10 mouse cellular contexts compared by ENCODE assay signal in the genomic region with DNA sequence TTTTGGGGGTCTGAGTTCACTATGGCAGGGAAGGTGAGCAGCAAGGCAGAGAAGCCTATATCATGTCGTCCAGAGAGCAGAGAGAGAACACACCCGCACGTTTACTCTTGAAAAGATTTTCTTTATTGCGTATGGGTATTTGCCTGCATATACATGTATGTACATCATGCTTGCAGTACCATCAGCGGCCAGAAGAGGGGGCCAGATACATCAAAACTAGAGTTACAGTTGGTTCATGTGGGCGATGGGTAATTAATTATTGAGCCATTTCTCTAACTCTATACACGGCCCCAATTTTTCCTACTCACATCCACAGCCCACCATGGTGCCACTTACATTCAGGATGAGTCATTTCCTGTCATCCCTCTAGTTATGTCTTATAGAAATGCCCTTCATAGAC. TPM values are rescaled to one million over a fixed set of nuclear protein-coding genes. Genes with fewer than 3 reads are reported as not detected.
DNase-seq lines count a peak whose midpoint lies in the region; ATAC-seq lines count a peak whose summit lies in the region.
"Had no signal": no experiment of that assay in that cellular context is flagged by ENCODE, and none has a peak within 500 bp of the region (broad histone marks: within the 10 kb centered on the region; RNA-seq: fewer than 3 reads in every experiment).

No protein-coding gene starts in this region.

- no peak overlapping the region for H3K9ac ChIP-seq in forebrain, embryonic 14.5 days (ENCODE audit: low read length)
- no peak overlapping the region for H3K9ac ChIP-seq in forebrain, embryonic 13.5 days
- no peak overlapping the region for H3K9ac ChIP-seq in midbrain, embryonic 14.5 days (replicated peaks; ENCODE audit: low read length)

- peaks cover 26% of the 10 kb centered on the region for H3K36me3 ChIP-seq in forebrain, embryonic 14.5 days (ENCODE audit: control insufficient read depth, insufficient read depth, low read length)
- H3K36me3 ChIP-seq in forebrain, embryonic 13.5 days (ENCODE audit: poor library complexity, severe bottlenecking): peaks cover 34% of the 10 kb centered on the region
- H3K36me3 ChIP-seq in midbrain, embryonic 14.5 days (ENCODE audit: control insufficient read depth, insufficient read depth, low read length): peaks cover 34% of the 10 kb centered on the region

- H3K27ac ChIP-seq in forebrain, embryonic 14.5 days (ENCODE audit: low read depth, low read length): no peak overlapping the region
- no peak overlapping the region for H3K27ac ChIP-seq in forebrain, embryonic 13.5 days
- H3K27ac ChIP-seq in midbrain, embryonic 14.5 days (replicated peaks; ENCODE audit: low read depth, low read length): no peak overlapping the region
- H3K27ac ChIP-seq: macrophage had no signal

- H3K4me2 ChIP-seq in forebrain, embryonic 14.5 days (ENCODE audit: low read length): no peak overlapping the region
- no peak overlapping the region for H3K4me2 ChIP-seq in forebrain, embryonic 13.5 days
- no peak overlapping the region for H3K4me2 ChIP-seq in midbrain, embryonic 14.5 days (ENCODE audit: low read length)

- no peak for ATAC-seq in forebrain, embryonic 14.5 days
- ATAC-seq in forebrain, embryonic 13.5 days: no peak
- no peak for ATAC-seq in midbrain, embryonic 14.5 days (ENCODE audit: low FRiP score, low TSS enrichment)
- no peak for ATAC-seq in megakaryocyte-erythroid progenitor cell, adult 5-6 weeks (replicated peaks; ENCODE audit: low FRiP score, low TSS enrichment, poor library complexity, severe bottlenecking)

- 0 out of 2 replicates have a peak, but pooled peaks cover 3% of the 10 kb centered on the region for H3K4me1 ChIP-seq in forebrain, embryonic 14.5 days (ENCODE audit: control insufficient read depth, insufficient read depth, low read length)
- H3K4me1 ChIP-seq in forebrain, embryonic 13.5 days: peaks cover 13% of the 10 kb centered on the region; the same call in 1 of the 2 replicates
- H3K4me1 ChIP-seq in midbrain, embryonic 14.5 days (ENCODE audit: control insufficient read depth, insufficient read depth, low read length): peaks cover 30% of the 10 kb centered on the region

- peak; percentile 41 for DNase-seq in forebrain, embryonic 14.5 days (ENCODE audit: low spot score)
- peak; percentile 41 for DNase-seq in lung, postnatal 10 days
- DNase-seq in lung, postnatal 25 days (ENCODE audit: low spot score): no peak
- DNase-seq in adrenal gland, postnatal 36 days: peak; percentile 24 to 39
- DNase-seq in midbrain, embryonic 14.5 days: peak; percentile 59
- peak; percentile 79 for DNase-seq in thymus, postnatal 4 days

- no peaks in the 10 kb centered on the region for H3K9me3 ChIP-seq in forebrain, embryonic 14.5 days (replicated peaks; ENCODE audit: control insufficient read depth, low read length)
- no peaks in the 10 kb centered on the region for H3K9me3 ChIP-seq in forebrain, embryonic 13.5 days (replicated peaks)
- no peaks in the 10 kb centered on the region for H3K9me3 ChIP-seq in midbrain, embryonic 14.5 days (ENCODE audit: control insufficient read depth, low read length)

- H3K27me3 ChIP-seq in forebrain, embryonic 14.5 days (replicated peaks; ENCODE audit: control insufficient read depth, insufficient read depth, low read length): no peaks in the 10 kb centered on the region
- H3K27me3 ChIP-seq in forebrain, embryonic 13.5 days: no peaks in the 10 kb centered on the region
- H3K27me3 ChIP-seq in midbrain, embryonic 14.5 days (ENCODE audit: control insufficient read depth, insufficient read depth, low read length): no peaks in the 10 kb centered on the region

- WGBS in forebrain, embryonic 14.5 days: 73% methylated on average over 7 of the region's 7 CpGs
- 73% methylated on average over 7 of the region's 7 CpGs for WGBS in forebrain, embryonic 13.5 days
- WGBS in midbrain, embryonic 14.5 days: 77% methylated on average over 7 of the region's 7 CpGs

- H3K4me3 ChIP-seq in forebrain, embryonic 14.5 days (ENCODE audit: low read depth, low read length): no peak overlapping the region
- H3K4me3 ChIP-seq in forebrain, embryonic 13.5 days: no peak overlapping the region
- no peak overlapping the region for H3K4me3 ChIP-seq in midbrain, embryonic 14.5 days (replicated peaks; ENCODE audit: low read depth, low read length)

RNA-seq across cellular contexts. Expression of a gene that starts 18.7 kb away (rescaled TPM):
- 5.1 and 5.9 TPM in 2 replicates for polyA plus RNA-seq in forebrain, embryonic 14.5 days (2014; fragmentation: Nextera tagmentation; extraction: Ambion mirVana)
- polyA plus RNA-seq in forebrain, embryonic 13.5 days (2015; fragmentation: Nextera tagmentation; extraction: Ambion mirVana): 2.2 and 2.5 TPM in 2 replicates
- not detected for total RNA-seq in adrenal gland, postnatal 36 days (2021)
- polyA plus RNA-seq in midbrain, embryonic 14.5 days (2014; fragmentation: Nextera tagmentation; extraction: Ambion mirVana): 7.9 and 8.7 TPM in 2 replicates
- total RNA-seq in megakaryocyte-erythroid progenitor cell, adult 5-6 weeks (2014; fragmentation: Nextera tagmentation): not detected in 2 replicates
- total RNA-seq in megakaryocyte-erythroid progenitor cell, adult 5-6 weeks (2017): not detected in 2 replicates
- total RNA-seq: hematopoietic stem cell, adult 5-6 weeks had no signal
- polyA plus RNA-seq: macrophage had no signal

RNA-seq across cellular contexts. Expression of a gene that starts 50.4 kb away (rescaled TPM):
- polyA plus RNA-seq in forebrain, embryonic 14.5 days (2014; fragmentation: Nextera tagmentation; extraction: Ambion mirVana): 0.10 and 0.25 TPM in 2 replicates
- polyA plus RNA-seq in forebrain, embryonic 13.5 days (2015; fragmentation: Nextera tagmentation; extraction: Ambion mirVana): 0.38 and 0.40 TPM in 2 replicates
- not detected for total RNA-seq in adrenal gland, postnatal 36 days (2021)
- polyA plus RNA-seq in midbrain, embryonic 14.5 days (2014; fragmentation: Nextera tagmentation; extraction: Ambion mirVana): 0.72 TPM in 1 of 2 replicates, not detected in the other
- not detected in 2 replicates for total RNA-seq in megakaryocyte-erythroid progenitor cell, adult 5-6 weeks (2014; fragmentation: Nextera tagmentation)
- not detected in 2 replicates for total RNA-seq in megakaryocyte-erythroid progenitor cell, adult 5-6 weeks (2017)
- total RNA-seq: hematopoietic stem cell, adult 5-6 weeks had no signal
- polyA plus RNA-seq: macrophage had no signal
